Mouse (Mus musculus) neural tube, embryonic 14.5 days (tissue): ENCODE measurements around the gene Slc8a2. TPM values are rescaled to one million over a fixed set of nuclear protein-coding genes. Genes with fewer than 3 reads are reported as not detected.

Source experiments
- ATAC-seq: fragments of 200-750 bp; cut with Nextera tagmentation; 2 replicates; pipeline ENCODE4 v1.8.0; 2017; ENCODE audit warnings: low read depth, mild to moderate bottlenecking, moderate TSS enrichment, moderate library complexity
- H3K27ac ChIP-seq: fragments of 300-500 bp; sonication (generic); 2 replicates; pipeline ENCODE4 v1.5.1; 2014; ENCODE audit warnings: low read depth, mild to moderate bottlenecking, control low read depth, low read length, moderate library complexity, mixed read lengths
- H3K27me3 ChIP-seq: fragments of 300-500 bp; sonication (generic); 2 replicates; pipeline ENCODE4 v1.6.1; 2014; ENCODE audit warnings: low read length; ENCODE audit not compliant: control insufficient read depth, insufficient read depth
- H3K36me3 ChIP-seq: fragments of 300-500 bp; sonication (generic); 2 replicates; pipeline ENCODE4 v1.6.1; 2014; ENCODE audit warnings: low read length, mixed read lengths; ENCODE audit not compliant: control insufficient read depth, insufficient read depth
- H3K4me1 ChIP-seq: fragments of 300-500 bp; sonication (generic); 2 replicates; pipeline ENCODE4 v1.6.1; 2014; ENCODE audit warnings: low read length; ENCODE audit not compliant: control insufficient read depth, insufficient read depth
- H3K4me2 ChIP-seq: fragments of 300-500 bp; sonication (generic); 2 replicates; pipeline ENCODE4 v1.6.1; 2014; ENCODE audit warnings: mild to moderate bottlenecking, low read depth, low read length, control low read depth
- H3K4me3 ChIP-seq: fragments of 300-500 bp; sonication (generic); 2 replicates; pipeline ENCODE4 v1.5.1; 2014; ENCODE audit warnings: low read depth, low read length, control low read depth, mixed read lengths
- H3K9ac ChIP-seq: fragments of 300-500 bp; sonication (generic); replicated peaks from 2 replicates; pipeline ENCODE4 v1.6.1; 2014; ENCODE audit warnings: low read depth, mild to moderate bottlenecking, control low read depth, low read length, mixed read lengths
- H3K9me3 ChIP-seq: fragments of 300-500 bp; sonication (generic); 2 replicates; pipeline ENCODE4 v1.6.1; 2016; ENCODE audit warnings: low read length; ENCODE audit not compliant: control insufficient read depth
- WGBS: fragments of 180-500 bp; shearing (Covaris S2); extraction: QIAGEN DNeasy Blood & Tissue Kit; methylation state at CpG from one replicate; pipeline ENCODE4 v1.1.7; 2014; 5-methylcytosine and 5-hydroxymethylcytosine counted together
- polyA plus RNA-seq: library from polyadenylated mRNA; unstranded; fragments of >200 nt; fragmentation: Nextera tagmentation; extraction: Ambion mirVana; gene quantifications from 2 replicates; pipeline ENCODE4 v1.2.1, GENCODE M21; 2014

Gene Slc8a2
- polyA plus RNA-seq, 1 experiment from 2014 or later, result 2.0 TPM

GRCm38 (mm10) chr7:16101726-16102475, 27.7 kb upstream of the Slc8a2 start:
- no peak overlapping the region for H3K27ac ChIP-seq
- no peak overlapping the region for H3K4me2 ChIP-seq
- H3K4me1 ChIP-seq, result peaks cover 23% of the 10 kb centered on the region
- H3K4me3 ChIP-seq, result no peak overlapping the region
- H3K27me3 ChIP-seq, result no peaks in the 10 kb centered on the region
- ATAC-seq, result no peak
- H3K9me3 ChIP-seq, result no peaks in the 10 kb centered on the region
- WGBS, result 70% methylated on average over 15 of the region's 15 CpGs
- H3K36me3 ChIP-seq, result no peaks in the 10 kb centered on the region
- no peak overlapping the region for H3K9ac ChIP-seq

- no peak overlapping the region for H3K4me2 ChIP-seq
- no peak overlapping the region for H3K4me3 ChIP-seq
- no peaks in the 10 kb centered on the region for H3K27me3 ChIP-seq
- WGBS, result 92% methylated on average over 5 of the region's 5 CpGs
- H3K27ac ChIP-seq, result peak overlapping the region; percentile 48; the same call in 1 of the 2 replicates
- ATAC-seq, result no peak
- no peak overlapping the region for H3K9ac ChIP-seq
- no peaks in the 10 kb centered on the region for H3K9me3 ChIP-seq
- H3K4me1 ChIP-seq, result peaks cover 23% of the 10 kb centered on the region
- H3K36me3 ChIP-seq, result peaks cover 5% of the 10 kb centered on the region; the same call in 1 of the 2 replicates
Measured at GRCm38 (mm10) chr7:16102686-16103226, 26.9 kb upstream of the Slc8a2 start.

- Histone ChIP-seq H3K9me3 (no peaks in the 10 kb centered on the region), H3K27me3 (no peaks in the 10 kb centered on the region), H3K9ac (peak overlapping the region; percentile 21; the same call in 1 of the 2 replicates), H3K4me3 (no peak overlapping the region), H3K36me3 (peaks cover 14% of the 10 kb centered on the region; the same call in 1 of the 2 replicates), H3K4me1 (peaks cover 23% of the 10 kb centered on the region), H3K27ac (peak overlapping the region; percentile 1; the same call in 1 of the 2 replicates), H3K4me2 (no peak overlapping the region)
- ATAC-seq, result peak; percentile 56
- WGBS, result 49% methylated on average over 6 of the region's 6 CpGs
Measured at GRCm38 (mm10) chr7:16103760-16104159, 25.9 kb upstream of the Slc8a2 start.

GRCm38 (mm10) chr7:16104611-16105388, 24.8 kb upstream of the Slc8a2 start:
- Histone ChIP-seq H3K9ac (peak overlapping the region; percentile 25; the same call in 1 of the 2 replicates), H3K27ac (no peak overlapping the region), H3K36me3 (peaks cover 23% of the 10 kb centered on the region; the same call in 1 of the 2 replicates), H3K4me3 (no peak overlapping the region), H3K4me2 (no peak overlapping the region), H3K9me3 (no peaks in the 10 kb centered on the region), H3K4me1 (peaks cover 14% of the 10 kb centered on the region), H3K27me3 (no peaks in the 10 kb centered on the region)
- 87% methylated on average over 7 of the region's 7 CpGs for WGBS
- ATAC-seq, result no peak

GRCm38 (mm10) chr7:16108886-16109542, 20.6 kb upstream of the Slc8a2 start:
- Histone ChIP-seq H3K4me3 (no peak overlapping the region), H3K27ac (no peak overlapping the region; the same call in 1 of the 2 replicates), H3K9ac (no peak overlapping the region), H3K27me3 (no peaks in the 10 kb centered on the region), H3K4me1 (peaks cover 4% of the 10 kb centered on the region; the same call in 1 of the 2 replicates), H3K4me2 (no peak overlapping the region), H3K9me3 (no peaks in the 10 kb centered on the region), H3K36me3 (peaks cover 56% of the 10 kb centered on the region)
- ATAC-seq, result no peak
- 92% methylated on average over 9 of the region's 9 CpGs for WGBS

GRCm38 (mm10) chr7:16110158-16110557, 19.5 kb upstream of the Slc8a2 start:
- 95% methylated on average over 8 of the region's 8 CpGs for WGBS
- Histone ChIP-seq H3K9ac (no peak overlapping the region), H3K36me3 (peaks cover 63% of the 10 kb centered on the region), H3K4me3 (no peak overlapping the region), H3K27me3 (no peaks in the 10 kb centered on the region), H3K4me1 (no peaks in the 10 kb centered on the region), H3K27ac (no peak overlapping the region), H3K4me2 (no peak overlapping the region), H3K9me3 (no peaks in the 10 kb centered on the region)
- no peak for ATAC-seq

GRCm38 (mm10) chr7:16111284-16112090, 18.1 kb upstream of the Slc8a2 start:
- Histone ChIP-seq H3K36me3 (peaks cover 76% of the 10 kb centered on the region), H3K4me2 (no peak overlapping the region), H3K4me3 (no peak overlapping the region), H3K4me1 (no peaks in the 10 kb centered on the region), H3K27ac (no peak overlapping the region), H3K27me3 (no peaks in the 10 kb centered on the region), H3K9ac (no peak overlapping the region), H3K9me3 (no peaks in the 10 kb centered on the region)
- no peak for ATAC-seq
- WGBS, result 97% methylated on average over 7 of the region's 7 CpGs

GRCm38 (mm10) chr7:16116418-16116817, 13.2 kb upstream of the Slc8a2 start:
- H3K4me1 ChIP-seq, result peaks cover 9% of the 10 kb centered on the region; the same call in 1 of the 2 replicates
- WGBS, result 93% methylated on average over 7 of the region's 7 CpGs
- H3K9me3 ChIP-seq, result no peaks in the 10 kb centered on the region
- H3K9ac ChIP-seq, result no peak overlapping the region
- H3K27me3 ChIP-seq, result no peaks in the 10 kb centered on the region
- H3K27ac ChIP-seq, result no peak overlapping the region
- no peak overlapping the region for H3K4me3 ChIP-seq
- no peak for ATAC-seq
- no peak overlapping the region for H3K4me2 ChIP-seq
- H3K36me3 ChIP-seq, result peaks cover 50% of the 10 kb centered on the region
